Mouse (Mus musculus): ENCODE measurements around the gene Creg1.

Gene Creg1

DNA sequence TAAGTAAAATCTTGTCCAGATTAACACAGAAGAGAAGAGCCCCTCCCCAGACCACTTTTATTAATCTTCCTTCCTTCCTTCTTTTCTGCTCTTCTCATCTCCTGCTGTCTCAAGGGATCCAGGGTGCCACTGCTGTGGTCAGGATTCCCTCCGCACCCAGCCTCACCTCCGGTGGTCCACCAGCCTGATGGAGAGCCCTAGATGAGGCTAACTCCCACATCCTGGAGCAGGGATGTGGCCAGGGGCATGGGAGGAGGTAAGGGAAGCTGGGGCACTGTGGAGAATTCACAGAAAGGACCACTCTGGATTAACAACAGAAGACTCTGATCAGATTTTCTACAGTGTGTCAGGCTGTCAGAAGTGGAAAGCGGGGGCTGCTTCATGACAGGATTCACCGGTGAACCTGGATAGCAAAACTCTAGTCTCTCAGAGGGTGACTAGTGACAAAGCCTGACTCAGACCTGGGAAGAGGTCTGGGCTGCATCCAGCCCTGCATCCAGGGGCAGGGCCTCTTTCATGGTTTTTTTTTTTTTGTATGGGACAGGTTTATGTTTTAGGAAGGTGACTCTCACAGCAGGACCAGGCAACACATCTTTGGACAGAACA is 38.4 kb upstream of the Creg1 start:
- TF ChIP-seq POU5F1 (IDR thresholded peaks at IDR 0.05; ENCODE audit: borderline replicate concordance, low read length) (no peak), CTCF (conservative IDR thresholded peaks at IDR 0.05; ENCODE audit: low read length) (no peak), NANOG (IDR thresholded peaks at IDR 0.05; ENCODE audit: borderline replicate concordance, low read length) (no peak)
- no peak overlapping the region for H3K4me3 ChIP-seq (replicated peaks; ENCODE audit: low read length)
- peaks cover 5% of the 10 kb centered on the region for H3K9me3 ChIP-seq (ENCODE audit: low read length)
- H3K36me3 ChIP-seq (ENCODE audit: insufficient read depth, low read length): no peaks in the 10 kb centered on the region
- H3K27me3 ChIP-seq (ENCODE audit: insufficient read depth, low read length): peaks cover 27% of the 10 kb centered on the region
- H3K4me1 ChIP-seq (replicated peaks; ENCODE audit: low read depth, low read length): no peaks in the 10 kb centered on the region; the same call in 1 of the 2 replicates

DNA sequence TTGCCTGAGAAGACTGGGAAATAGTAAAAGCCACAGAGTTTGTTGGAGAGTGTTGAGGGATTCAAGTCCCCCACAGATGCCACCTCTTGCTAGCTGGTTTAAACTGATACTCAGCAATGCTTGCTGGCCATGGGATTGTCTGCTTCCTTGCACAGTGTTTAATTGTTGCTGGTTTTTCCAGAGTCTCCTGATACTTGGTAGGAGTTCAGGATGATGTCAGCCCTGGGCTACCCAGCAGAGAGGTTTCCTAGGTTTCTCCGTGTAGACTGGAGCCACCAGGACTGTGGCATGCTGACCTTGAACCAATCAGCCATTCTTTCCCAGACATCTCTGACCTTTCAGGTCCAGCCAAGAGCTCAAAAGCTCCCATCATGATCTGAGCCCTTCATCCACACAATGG is 36.6 kb upstream of the Creg1 start:
- no peaks in the 10 kb centered on the region; the same call in 1 of the 2 replicates for H3K4me1 ChIP-seq (replicated peaks; ENCODE audit: low read depth, low read length)
- H3K36me3 ChIP-seq (ENCODE audit: insufficient read depth, low read length): no peaks in the 10 kb centered on the region
- H3K27me3 ChIP-seq (ENCODE audit: insufficient read depth, low read length): peaks cover 22% of the 10 kb centered on the region; the same call in 1 of the 2 replicates
- TF ChIP-seq NANOG (IDR thresholded peaks at IDR 0.05; ENCODE audit: borderline replicate concordance, low read length) (no peak), POU5F1 (IDR thresholded peaks at IDR 0.05; ENCODE audit: borderline replicate concordance, low read length) (no peak), CTCF (conservative IDR thresholded peaks at IDR 0.05; ENCODE audit: low read length) (no peak)
- peaks cover 5% of the 10 kb centered on the region for H3K9me3 ChIP-seq (ENCODE audit: low read length)
- no peak overlapping the region for H3K4me3 ChIP-seq (replicated peaks; ENCODE audit: low read length)

DNA sequence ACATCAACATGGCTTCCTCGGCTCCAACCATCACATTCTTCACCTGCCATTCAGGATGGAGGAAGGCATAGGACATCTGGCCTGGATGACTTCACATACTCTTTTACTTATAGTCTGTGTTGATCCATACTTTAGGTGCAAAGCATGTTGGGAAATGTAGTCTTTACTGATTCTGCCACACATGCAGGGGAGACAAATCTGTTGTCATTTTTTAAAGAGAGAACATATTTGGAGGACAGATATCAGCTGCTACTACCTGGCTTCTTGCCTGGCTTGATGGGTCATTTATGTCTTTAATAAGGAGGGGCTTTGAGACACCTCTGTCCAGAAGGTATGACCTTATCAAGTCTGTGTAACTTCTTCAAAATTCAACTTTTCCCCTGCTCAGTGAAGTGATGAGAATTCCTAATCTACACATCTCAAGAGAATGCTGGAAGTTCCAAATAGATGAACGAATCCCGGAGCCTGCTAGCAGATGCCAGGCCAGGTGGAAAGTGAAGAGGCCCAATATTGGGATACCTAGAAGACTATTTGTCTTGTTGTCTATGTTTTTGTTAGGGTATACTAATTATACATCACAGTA is 35.4 kb upstream of the Creg1 start:
- no peaks in the 10 kb centered on the region for H3K36me3 ChIP-seq (ENCODE audit: insufficient read depth, low read length)
- H3K4me1 ChIP-seq (replicated peaks; ENCODE audit: low read depth, low read length): no peaks in the 10 kb centered on the region; the same call in 1 of the 2 replicates
- H3K27me3 ChIP-seq (ENCODE audit: insufficient read depth, low read length): peaks cover 17% of the 10 kb centered on the region; the same call in 1 of the 2 replicates
- peaks cover 5% of the 10 kb centered on the region for H3K9me3 ChIP-seq (ENCODE audit: low read length)
- no peak overlapping the region for H3K4me3 ChIP-seq (replicated peaks; ENCODE audit: low read length)
- TF ChIP-seq NANOG (IDR thresholded peaks at IDR 0.05; ENCODE audit: borderline replicate concordance, low read length) (no peak), POU5F1 (IDR thresholded peaks at IDR 0.05; ENCODE audit: borderline replicate concordance, low read length) (no peak), CTCF (conservative IDR thresholded peaks at IDR 0.05; ENCODE audit: low read length) (no peak)

DNA sequence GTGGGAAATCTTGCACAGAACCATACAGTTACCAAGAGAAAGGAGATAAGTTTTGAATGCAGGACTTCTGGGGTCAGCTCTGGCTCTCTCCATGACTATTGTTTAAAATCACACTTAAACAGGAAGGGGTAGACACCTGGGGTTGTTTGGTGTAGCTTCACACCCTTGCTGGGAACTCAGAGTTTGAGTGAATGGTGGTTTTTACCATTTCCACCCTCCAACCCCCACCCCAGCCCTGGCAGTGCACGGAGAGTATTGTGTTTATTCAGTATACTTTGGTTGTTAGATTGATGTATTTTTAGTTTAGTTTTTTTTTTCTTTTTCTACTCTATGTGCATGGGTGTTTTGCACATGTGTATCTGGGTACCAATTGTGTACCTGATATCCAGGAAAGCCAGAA is 33.4 kb upstream of the Creg1 start:
- Histone ChIP-seq H3K9me3 (ENCODE audit: low read length) (peaks cover 5% of the 10 kb centered on the region), H3K36me3 (ENCODE audit: insufficient read depth, low read length) (no peaks in the 10 kb centered on the region), H3K4me1 (replicated peaks; ENCODE audit: low read depth, low read length) (no peaks in the 10 kb centered on the region), H3K4me3 (replicated peaks; ENCODE audit: low read length) (no peak overlapping the region), H3K27me3 (ENCODE audit: insufficient read depth, low read length) (peaks cover 18% of the 10 kb centered on the region)
- TF ChIP-seq POU5F1 (IDR thresholded peaks at IDR 0.05; ENCODE audit: borderline replicate concordance, low read length) (no peak), NANOG (IDR thresholded peaks at IDR 0.05; ENCODE audit: borderline replicate concordance, low read length) (no peak)

DNA sequence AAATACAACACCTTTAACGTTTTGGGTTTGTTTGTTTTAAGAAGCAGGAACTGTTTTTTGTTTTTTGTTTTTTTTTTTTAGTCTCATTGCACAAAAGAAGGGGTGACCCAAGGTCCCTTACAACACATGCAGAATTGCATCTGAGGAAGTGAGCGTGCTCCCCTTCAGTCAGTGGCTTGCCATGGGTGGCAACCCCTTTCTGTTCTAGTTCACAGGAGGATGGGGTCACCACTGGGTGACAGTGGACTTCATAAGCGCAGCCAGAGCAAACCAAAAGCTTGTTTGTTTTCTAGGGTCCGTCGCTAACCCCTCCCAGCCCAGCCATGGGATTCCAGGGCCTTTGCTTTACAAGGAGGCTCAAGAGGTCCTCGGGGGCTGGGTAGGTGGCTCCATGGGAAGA is 32.0 kb upstream of the Creg1 start:
- H3K9me3 ChIP-seq (ENCODE audit: low read length): peaks cover 5% of the 10 kb centered on the region
- H3K4me1 ChIP-seq (replicated peaks; ENCODE audit: low read depth, low read length): no peaks in the 10 kb centered on the region
- H3K4me3 ChIP-seq (replicated peaks; ENCODE audit: low read length): no peak overlapping the region
- H3K36me3 ChIP-seq (ENCODE audit: insufficient read depth, low read length): no peaks in the 10 kb centered on the region
- TF ChIP-seq NANOG (IDR thresholded peaks at IDR 0.05; ENCODE audit: borderline replicate concordance, low read length) (no peak), CTCF (conservative IDR thresholded peaks at IDR 0.05; ENCODE audit: low read length) (no peak), POU5F1 (IDR thresholded peaks at IDR 0.05; ENCODE audit: borderline replicate concordance, low read length) (no peak)
- peaks cover 15% of the 10 kb centered on the region for H3K27me3 ChIP-seq (ENCODE audit: insufficient read depth, low read length)

DNA sequence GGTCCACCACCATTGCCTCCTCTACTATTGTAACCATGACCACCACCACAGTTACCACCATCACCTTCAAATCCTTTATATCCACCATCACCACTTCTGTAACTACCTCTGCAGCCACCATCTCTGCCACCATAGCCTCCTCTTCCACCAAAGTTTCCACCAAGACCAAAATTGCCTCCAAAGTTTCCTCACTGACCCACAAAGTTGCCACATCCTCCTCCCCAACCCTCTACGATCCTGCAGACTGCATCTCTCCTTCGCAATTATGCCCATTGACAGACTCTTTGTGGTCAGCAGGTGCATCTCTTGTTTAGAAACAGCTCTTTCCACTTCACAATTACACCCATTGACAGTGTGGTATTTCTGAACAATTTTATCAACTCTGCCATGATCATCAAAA is 28.7 kb upstream of the Creg1 start:
- TF ChIP-seq NANOG (IDR thresholded peaks at IDR 0.05; ENCODE audit: borderline replicate concordance, low read length) (no peak), CTCF (conservative IDR thresholded peaks at IDR 0.05; ENCODE audit: low read length) (no peak), POU5F1 (IDR thresholded peaks at IDR 0.05; ENCODE audit: borderline replicate concordance, low read length) (no peak)
- Histone ChIP-seq H3K36me3 (ENCODE audit: insufficient read depth, low read length) (no peaks in the 10 kb centered on the region), H3K4me1 (replicated peaks; ENCODE audit: low read depth, low read length) (no peaks in the 10 kb centered on the region), H3K4me3 (replicated peaks; ENCODE audit: low read length) (no peak overlapping the region), H3K27me3 (ENCODE audit: insufficient read depth, low read length) (peaks cover 29% of the 10 kb centered on the region), H3K9me3 (ENCODE audit: low read length) (no peaks in the 10 kb centered on the region)

DNA sequence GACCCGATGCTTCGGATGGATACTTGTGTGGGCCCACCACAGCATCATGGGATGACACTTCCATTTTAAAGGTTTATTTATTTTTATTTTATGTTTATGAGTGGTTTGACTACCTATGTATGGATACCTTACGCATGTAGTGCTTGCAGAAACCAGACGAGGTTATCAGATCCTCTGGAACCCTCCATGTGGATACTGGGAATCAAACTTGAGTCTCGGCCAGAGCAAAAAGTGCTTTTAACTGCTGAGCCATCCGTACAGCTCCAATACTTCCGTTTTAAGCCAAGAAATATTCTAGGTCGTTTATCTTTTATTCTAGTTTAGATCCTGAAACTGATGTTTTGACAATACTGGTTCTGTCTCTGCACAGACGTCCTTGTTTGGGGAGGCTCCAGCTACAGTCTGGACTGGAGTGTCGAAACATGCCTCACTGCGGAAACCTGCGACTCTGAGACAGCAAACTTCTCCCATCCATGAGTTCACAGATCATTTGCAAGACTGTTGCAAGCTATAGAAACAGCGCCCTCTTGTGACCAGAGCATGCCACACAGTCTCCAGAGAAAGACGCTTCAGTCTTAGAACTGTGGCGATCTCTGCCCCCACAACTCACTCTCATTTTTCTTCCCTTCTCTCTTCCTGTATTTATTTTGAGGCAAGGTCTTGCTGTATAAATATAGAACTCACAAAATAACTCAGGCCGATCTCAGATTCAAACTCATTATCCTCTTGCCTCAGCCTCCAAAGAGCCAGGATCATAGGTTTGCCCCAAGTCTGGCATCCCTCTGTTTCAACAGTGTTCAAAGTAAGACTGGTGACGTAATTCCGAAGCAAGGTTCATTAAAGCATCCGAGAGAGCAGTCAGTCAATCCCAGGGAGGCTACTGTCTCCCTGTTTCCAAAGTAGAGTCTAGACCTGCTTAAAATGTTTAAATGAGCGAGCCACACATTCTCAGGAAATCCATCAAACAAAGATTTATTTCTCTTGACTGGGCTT is 27.4 kb upstream of the Creg1 start:
- Histone ChIP-seq H3K4me1 (replicated peaks; ENCODE audit: low read depth, low read length) (no peaks in the 10 kb centered on the region), H3K4me3 (replicated peaks; ENCODE audit: low read length) (no peak overlapping the region), H3K27me3 (ENCODE audit: insufficient read depth, low read length) (peaks cover 29% of the 10 kb centered on the region), H3K36me3 (ENCODE audit: insufficient read depth, low read length) (no peaks in the 10 kb centered on the region), H3K9me3 (ENCODE audit: low read length) (no peaks in the 10 kb centered on the region)
- TF ChIP-seq POU5F1 (IDR thresholded peaks at IDR 0.05; ENCODE audit: borderline replicate concordance, low read length): no peak
- TF ChIP-seq CTCF (conservative IDR thresholded peaks at IDR 0.05; ENCODE audit: low read length): peak; percentile 84
- no peak for TF ChIP-seq NANOG (IDR thresholded peaks at IDR 0.05; ENCODE audit: borderline replicate concordance, low read length)

DNA sequence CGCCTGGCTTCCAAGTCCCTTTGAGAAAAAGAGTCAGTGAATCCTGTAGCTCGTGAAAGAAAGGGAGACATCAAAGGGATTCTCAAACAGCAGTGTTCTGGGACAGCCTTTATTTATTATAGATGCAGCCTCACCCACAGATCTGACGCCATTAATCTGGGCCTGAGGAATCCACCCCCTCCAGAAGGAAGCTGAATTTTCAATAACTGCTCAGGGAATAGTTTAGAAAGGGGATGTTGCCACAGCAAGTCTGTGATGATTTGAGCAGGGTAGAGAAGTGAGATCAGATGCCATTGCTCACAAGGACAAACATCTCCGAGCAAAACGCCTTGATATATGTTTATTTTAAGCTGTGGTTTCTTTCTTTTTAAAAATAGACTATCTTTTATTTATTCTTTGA is 26.1 kb upstream of the Creg1 start:
- Histone ChIP-seq H3K9me3 (ENCODE audit: low read length) (no peaks in the 10 kb centered on the region), H3K4me3 (replicated peaks; ENCODE audit: low read length) (no peak overlapping the region), H3K27me3 (ENCODE audit: insufficient read depth, low read length) (peaks cover 29% of the 10 kb centered on the region), H3K36me3 (ENCODE audit: insufficient read depth, low read length) (no peaks in the 10 kb centered on the region), H3K4me1 (replicated peaks; ENCODE audit: low read depth, low read length) (no peaks in the 10 kb centered on the region)
- no peak for TF ChIP-seq NANOG (IDR thresholded peaks at IDR 0.05; ENCODE audit: borderline replicate concordance, low read length)
- TF ChIP-seq POU5F1 (IDR thresholded peaks at IDR 0.05; ENCODE audit: borderline replicate concordance, low read length): no peak
- no peak for TF ChIP-seq CTCF (conservative IDR thresholded peaks at IDR 0.05; ENCODE audit: low read length)
